Mouse (Mus musculus): Measurements from ENCODE around the gene Fscn2. TPM values are rescaled to one million over a fixed set of nuclear protein-coding genes. Genes with fewer than 3 reads are reported as not detected.
A peak's percentile ranks its signal among the peaks of the same experiment; 100 is the strongest.

Gene Fscn2
- polyA plus RNA-seq, 1 experiment: not detected

GRCm38 (mm10) chr11:120353500-120354303, 7.6 kb upstream of the Fscn2 start:
- DNase-seq (ENCODE audit: low read depth in 1 of 2, low spot score in 2 of 2): peak; percentile 67 to 89
- H3K4me1 ChIP-seq (ENCODE audit: control insufficient read depth, insufficient read depth, insufficient read length): no peaks in the 10 kb centered on the region; the same call in 1 of the 2 replicates
- no peaks in the 10 kb centered on the region for H3K36me3 ChIP-seq (ENCODE audit: control insufficient read depth, insufficient read depth, low read length)
- 2% methylated on average over 26 of the region's 26 CpGs for WGBS
- H3K27me3 ChIP-seq (ENCODE audit: control insufficient read depth, insufficient read depth, low read length): no peaks in the 10 kb centered on the region
- H3K4me3 ChIP-seq (ENCODE audit: extremely low read depth, insufficient read depth, insufficient read length): peak overlapping the region; percentile 22
- H3K27ac ChIP-seq (ENCODE audit: insufficient read depth, low read length): peak overlapping the region; percentile 72
- TF ChIP-seq CTCF (IDR thresholded peaks at IDR 0.05; ENCODE audit: extremely low read depth, insufficient read depth, insufficient read length, insufficient replicate concordance) (peak; percentile 78), POLR2A (IDR thresholded peaks at IDR 0.05; ENCODE audit: low read depth, low read length) (no peak)

GRCm38 (mm10) chr11:120354304-120355276, 6.7 kb upstream of the Fscn2 start:
- Histone ChIP-seq H3K27ac (ENCODE audit: insufficient read depth, low read length) (no peak overlapping the region), H3K4me3 (ENCODE audit: extremely low read depth, insufficient read depth, insufficient read length) (no peak overlapping the region), H3K4me1 (ENCODE audit: control insufficient read depth, insufficient read depth, insufficient read length) (no peaks in the 10 kb centered on the region; the same call in 1 of the 2 replicates)

GRCm38 (mm10) chr11:120355277-120356039, 5.9 kb upstream of the Fscn2 start:
- Histone ChIP-seq H3K4me1 (ENCODE audit: control insufficient read depth, insufficient read depth, insufficient read length) (no peaks in the 10 kb centered on the region; the same call in 1 of the 2 replicates), H3K27me3 (ENCODE audit: control insufficient read depth, insufficient read depth, low read length) (no peaks in the 10 kb centered on the region), H3K4me3 (ENCODE audit: extremely low read depth, insufficient read depth, insufficient read length) (no peak overlapping the region), H3K27ac (ENCODE audit: insufficient read depth, low read length) (no peak overlapping the region), H3K36me3 (ENCODE audit: control insufficient read depth, insufficient read depth, low read length) (no peaks in the 10 kb centered on the region)
- WGBS: 73% methylated on average over 5 of the region's 5 CpGs
- TF ChIP-seq CTCF (IDR thresholded peaks at IDR 0.05; ENCODE audit: extremely low read depth, insufficient read depth, insufficient read length, insufficient replicate concordance) (no peak), POLR2A (IDR thresholded peaks at IDR 0.05; ENCODE audit: low read depth, low read length) (no peak)
- DNase-seq (ENCODE audit: low read depth in 1 of 2, low spot score in 2 of 2): no peak

More at GRCm38 (mm10) chr11:120354304-120355276, 6.7 kb upstream of the Fscn2 start:
- 84% methylated on average over 17 of the region's 17 CpGs for WGBS
- DNase-seq (ENCODE audit: low read depth in 1 of 2, low spot score in 2 of 2): peak in 1 of 2 experiments; percentile 1
- Histone ChIP-seq H3K36me3 (ENCODE audit: control insufficient read depth, insufficient read depth, low read length) (no peaks in the 10 kb centered on the region), H3K27me3 (ENCODE audit: control insufficient read depth, insufficient read depth, low read length) (no peaks in the 10 kb centered on the region)
- TF ChIP-seq CTCF (IDR thresholded peaks at IDR 0.05; ENCODE audit: extremely low read depth, insufficient read depth, insufficient read length, insufficient replicate concordance): no peak
- TF ChIP-seq POLR2A (IDR thresholded peaks at IDR 0.05; ENCODE audit: low read depth, low read length): no peak

- H3K4me1 ChIP-seq (ENCODE audit: control insufficient read depth, insufficient read depth, insufficient read length): no peaks in the 10 kb centered on the region; the same call in 1 of the 2 replicates
- H3K27me3 ChIP-seq (ENCODE audit: control insufficient read depth, insufficient read depth, low read length): no peaks in the 10 kb centered on the region
- no peak overlapping the region for H3K4me3 ChIP-seq (ENCODE audit: extremely low read depth, insufficient read depth, insufficient read length)
- TF ChIP-seq CTCF (IDR thresholded peaks at IDR 0.05; ENCODE audit: extremely low read depth, insufficient read depth, insufficient read length, insufficient replicate concordance): no peak
- WGBS: 91% methylated on average over 15 of the region's 15 CpGs
- no peaks in the 10 kb centered on the region for H3K36me3 ChIP-seq (ENCODE audit: control insufficient read depth, insufficient read depth, low read length)
- DNase-seq (ENCODE audit: low read depth in 1 of 2, low spot score in 2 of 2): no peak
- no peak overlapping the region for H3K27ac ChIP-seq (ENCODE audit: insufficient read depth, low read length)
These were observed 5.0 kb upstream of the Fscn2 start for GRCm38 (mm10) chr11:120356319-120356840.

GRCm38 (mm10) chr11:120356900-120357299, 4.4 kb upstream of the Fscn2 start:
- H3K4me1 ChIP-seq (ENCODE audit: control insufficient read depth, insufficient read depth, insufficient read length): no peaks in the 10 kb centered on the region; the same call in 1 of the 2 replicates
- no peak for DNase-seq (ENCODE audit: low read depth in 1 of 2, low spot score in 2 of 2)
- no peak overlapping the region for H3K27ac ChIP-seq (ENCODE audit: insufficient read depth, low read length)
- no peaks in the 10 kb centered on the region for H3K27me3 ChIP-seq (ENCODE audit: control insufficient read depth, insufficient read depth, low read length)
- H3K4me3 ChIP-seq (ENCODE audit: extremely low read depth, insufficient read depth, insufficient read length): no peak overlapping the region
- WGBS: 92% methylated on average over 4 of the region's 4 CpGs
- TF ChIP-seq POLR2A (IDR thresholded peaks at IDR 0.05; ENCODE audit: low read depth, low read length): no peak
- no peak for TF ChIP-seq CTCF (IDR thresholded peaks at IDR 0.05; ENCODE audit: extremely low read depth, insufficient read depth, insufficient read length, insufficient replicate concordance)
- no peaks in the 10 kb centered on the region for H3K36me3 ChIP-seq (ENCODE audit: control insufficient read depth, insufficient read depth, low read length)
